Comparison of ENCODE assay signal across 35 mouse cellular contexts in genomic region chr2:125489979-125490378, GRCm38 (mm10). TPM values are rescaled to one million over a fixed set of nuclear protein-coding genes. Genes with fewer than 3 reads are reported as not detected.
"Had no signal": no experiment of that assay in that cellular context is flagged by ENCODE, and none has a peak within 500 bp of the region (broad histone marks: within the 10 kb centered on the region; RNA-seq: fewer than 3 reads in every experiment).

No protein-coding gene starts in this region.

- H3K4me3 ChIP-seq: limb, embryonic 10.5 days; limb, embryonic 12.5 days; limb, embryonic 13.5 days; limb, embryonic 15.5 days; liver, embryonic 12.5 days; liver, embryonic 13.5 days; liver, embryonic 15.5 days; lung, embryonic 15.5 days; megakaryocyte, embryonic 14.5 days; midbrain, embryonic 10.5 days; midbrain, embryonic 12.5 days; midbrain, embryonic 13.5 days; midbrain, embryonic 15.5 days; myocyte; neural tube, embryonic 12.5 days had no signal

- H3K27me3 ChIP-seq: liver, embryonic 12.5 days; liver, embryonic 13.5 days; liver, embryonic 15.5 days; lung, embryonic 15.5 days; midbrain, embryonic 12.5 days; midbrain, embryonic 13.5 days; midbrain, embryonic 15.5 days; neural tube, embryonic 12.5 days had no signal

- H3K4me1 ChIP-seq: liver, embryonic 12.5 days; liver, embryonic 15.5 days; midbrain, embryonic 10.5 days; midbrain, embryonic 12.5 days; midbrain, embryonic 13.5 days; midbrain, embryonic 15.5 days; neural tube, embryonic 12.5 days had no signal

- H3K9me3 ChIP-seq: limb, embryonic 10.5 days; limb, embryonic 12.5 days; limb, embryonic 13.5 days; limb, embryonic 15.5 days; liver, embryonic 12.5 days; liver, embryonic 13.5 days; liver, embryonic 15.5 days; lung, embryonic 15.5 days; midbrain, embryonic 10.5 days; midbrain, embryonic 12.5 days; midbrain, embryonic 13.5 days; midbrain, embryonic 15.5 days; neural tube, embryonic 12.5 days had no signal

- H3K27ac ChIP-seq: limb, embryonic 10.5 days; limb, embryonic 12.5 days; limb, embryonic 13.5 days; limb, embryonic 15.5 days; liver, embryonic 12.5 days; liver, embryonic 13.5 days; liver, embryonic 14.5 days; liver, embryonic 15.5 days; lung, embryonic 15.5 days; macrophage; midbrain, embryonic 10.5 days; midbrain, embryonic 12.5 days; midbrain, embryonic 13.5 days; midbrain, embryonic 15.5 days; neural tube, embryonic 12.5 days had no signal

- DNase-seq: left cerebral cortex, postnatal 4 days; liver; liver, embryonic 13.5 days; liver, postnatal 0 days; lung, adult 18-20 months; lung, adult 2 months; lung, embryonic 14.5 days; lung, postnatal 10 days; lung, postnatal 14 days; lung, postnatal 36 days; lung, postnatal 4 days; midbrain, embryonic 14.5 days had no signal

- H3K36me3 ChIP-seq: limb, embryonic 10.5 days; limb, embryonic 12.5 days; limb, embryonic 15.5 days; liver, embryonic 12.5 days; liver, embryonic 13.5 days; liver, embryonic 15.5 days; lung, embryonic 15.5 days; midbrain, embryonic 10.5 days; midbrain, embryonic 12.5 days; midbrain, embryonic 13.5 days; midbrain, embryonic 15.5 days; neural tube, embryonic 12.5 days had no signal

RNA-seq across cellular contexts. Expression of gene Gm9913, which starts 14.9 kb away (rescaled TPM):
- total RNA-seq: left cerebral cortex, postnatal 25 days; liver, adult 2 months; megakaryocyte progenitor cell, adult 5-6 weeks; megakaryocyte, adult 5-6 weeks; megakaryocyte-erythroid progenitor cell, adult 5-6 weeks; monocyte, adult 5-6 weeks had no signal
- polyA plus RNA-seq: liver, adult 2 months; liver, embryonic 13.5 days; liver, embryonic 14.5 days; liver, embryonic 16.5 days; liver, postnatal 0 days; macrophage; midbrain, embryonic 14.5 days had no signal

RNA-seq across cellular contexts. Expression of gene Fbn1, which starts 17.8 kb away (rescaled TPM):
- total RNA-seq: megakaryocyte-erythroid progenitor cell, adult 5-6 weeks; monocyte, adult 5-6 weeks had no signal
